Mouse (Mus musculus) erythroblast, embryonic 14.5 days (primary cell): ENCODE results near the gene Pirb.

ENCODE experiments used
- GATA1 ChIP-seq: IDR thresholded peaks from 2 replicates; pipeline ENCODE4 v1.6.1; 2012; ENCODE audit warnings: low read length, inconsistent platforms, mixed read lengths
- TAL1 ChIP-seq: IDR thresholded peaks from 3 replicates; pipeline ENCODE4 v1.6.1; 2012; ENCODE audit warnings: low read length, inconsistent platforms, mixed read lengths

DNA sequence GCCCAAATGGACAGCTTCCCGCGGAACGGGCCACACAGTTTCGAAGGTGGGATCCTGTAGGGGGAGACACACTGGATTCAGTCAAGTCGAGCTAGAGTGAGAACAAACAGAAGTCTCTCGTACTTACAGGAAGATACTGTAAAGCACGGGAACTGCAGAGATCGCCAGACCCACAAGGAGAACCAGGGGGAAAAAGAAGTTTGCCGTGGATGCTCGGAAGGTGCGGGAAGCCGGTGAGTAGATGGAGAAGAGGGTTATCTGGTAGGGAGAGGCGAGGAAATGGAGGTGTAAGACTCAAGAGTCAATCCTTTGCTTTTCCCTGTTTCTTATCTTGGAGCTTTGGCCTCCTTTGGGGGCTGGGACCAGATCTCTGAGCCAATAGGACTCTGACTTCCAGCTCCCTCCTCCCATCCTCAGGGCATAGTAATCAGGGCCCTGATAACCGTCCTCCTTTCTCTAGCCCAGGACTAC lies 53.2 kb downstream of the Pirb start:
- TF ChIP-seq TAL1 (no peak), GATA1 (no peak)
